Mouse (Mus musculus) liver, embryonic 14.5 days (tissue): ENCODE measurements around the gene Znrf1.

ENCODE experiments used
- CTCF ChIP-seq: IDR thresholded peaks from 2 replicates; pipeline ENCODE4 v1.5.1; 2016; ENCODE audit warnings: antibody characterized with exemption, low read depth, control low read depth
- EP300 ChIP-seq: IDR thresholded peaks from 2 replicates; pipeline ENCODE4 v1.6.1; 2016; ENCODE audit warnings: antibody characterized with exemption, low read depth

GRCm38 (mm10) chr8:111597310-111597709, 61.4 kb downstream of the Znrf1 start:
- TF ChIP-seq CTCF (no peak), EP300 (no peak)
